Mouse (Mus musculus): ENCODE measurements around the gene Emc10. TPM values are rescaled to one million over a fixed set of nuclear protein-coding genes. Genes with fewer than 3 reads are reported as not detected.

The Emc10 gene
- polyA plus RNA-seq, 1 experiment, result 224 TPM

GRCm38 (mm10) chr7:44526414-44527154 lies 30.3 kb upstream of the Emc10 start:
- DNase-seq (ENCODE audit: low read depth), result no peak

- DNase-seq (ENCODE audit: low read depth), result no peak
Measured at GRCm38 (mm10) chr7:44525126-44525832, 28.9 kb upstream of the Emc10 start.

DNA sequence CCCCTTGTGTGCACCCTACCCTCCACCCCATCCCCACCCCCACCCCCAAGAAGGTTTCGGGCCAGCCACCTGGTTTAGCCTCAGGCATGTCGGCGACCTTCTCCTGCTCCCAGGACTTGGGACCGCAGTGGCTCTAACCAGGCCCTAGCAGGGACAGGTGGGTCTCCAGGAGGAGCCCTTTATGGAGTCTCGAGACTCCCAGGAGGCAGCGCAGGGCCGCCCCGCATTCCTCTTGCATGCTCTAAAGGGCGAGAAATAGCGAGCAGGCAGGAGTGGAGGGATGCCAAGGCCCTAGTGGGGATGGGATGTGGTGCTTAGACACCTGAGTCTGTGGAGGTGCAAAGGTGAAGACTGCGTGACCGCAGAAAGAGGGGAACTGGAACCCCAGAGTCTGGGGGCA lies 28.2 kb upstream of the Emc10 start, which contains the start of gene Mybpc2:
Gene Mybpc2 (minus strand): TSS at position 155 of the 400 bp plus-strand sequence.
- DNase-seq (ENCODE audit: low read depth), result no peak

- no peak for DNase-seq (ENCODE audit: low read depth)
Measured at GRCm38 (mm10) chr7:44523056-44523455, 26.7 kb upstream of the Emc10 start.

DNA sequence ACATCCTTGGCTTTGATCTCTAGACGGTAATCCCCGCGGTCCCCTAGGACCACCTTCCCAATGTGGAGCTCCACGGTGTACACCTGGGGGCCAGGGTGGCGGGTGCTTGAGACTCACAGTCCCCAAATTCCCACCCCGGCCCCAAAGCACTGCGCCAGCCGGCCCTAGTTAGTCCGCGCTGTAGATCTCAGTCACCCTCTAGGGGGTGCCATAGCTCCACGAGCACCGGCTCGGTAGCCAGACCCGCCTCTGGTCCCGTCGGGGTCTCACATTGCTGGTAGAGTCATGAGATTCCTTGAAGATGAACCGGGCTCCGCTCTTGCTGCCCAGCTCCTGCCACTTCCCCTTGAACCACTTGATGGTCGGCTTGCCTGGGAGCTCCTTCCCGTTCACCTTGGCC lies 25.4 kb upstream of the Emc10 start:
- DNase-seq (ENCODE audit: low read depth), result no peak

DNA sequence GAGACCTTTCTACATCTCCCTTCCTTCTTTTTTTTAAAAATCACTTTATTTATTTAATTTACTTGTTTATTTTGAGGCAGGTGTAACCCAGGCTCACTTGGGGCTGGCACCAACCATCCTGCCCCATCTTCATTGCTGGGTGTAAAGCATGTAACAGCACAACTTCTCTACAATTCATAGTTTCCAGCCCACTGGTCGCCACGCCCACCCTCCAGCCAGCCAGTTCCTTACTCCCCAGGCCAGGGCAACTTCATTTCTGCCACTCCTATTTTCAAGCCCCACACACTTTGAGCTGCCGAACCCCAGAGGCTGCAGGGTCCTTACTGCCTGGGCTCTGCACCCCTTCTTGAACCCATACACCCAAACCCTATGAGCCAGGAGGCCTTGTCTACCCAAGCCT lies 24.7 kb upstream of the Emc10 start:
- no peak for DNase-seq (ENCODE audit: low read depth)

DNA sequence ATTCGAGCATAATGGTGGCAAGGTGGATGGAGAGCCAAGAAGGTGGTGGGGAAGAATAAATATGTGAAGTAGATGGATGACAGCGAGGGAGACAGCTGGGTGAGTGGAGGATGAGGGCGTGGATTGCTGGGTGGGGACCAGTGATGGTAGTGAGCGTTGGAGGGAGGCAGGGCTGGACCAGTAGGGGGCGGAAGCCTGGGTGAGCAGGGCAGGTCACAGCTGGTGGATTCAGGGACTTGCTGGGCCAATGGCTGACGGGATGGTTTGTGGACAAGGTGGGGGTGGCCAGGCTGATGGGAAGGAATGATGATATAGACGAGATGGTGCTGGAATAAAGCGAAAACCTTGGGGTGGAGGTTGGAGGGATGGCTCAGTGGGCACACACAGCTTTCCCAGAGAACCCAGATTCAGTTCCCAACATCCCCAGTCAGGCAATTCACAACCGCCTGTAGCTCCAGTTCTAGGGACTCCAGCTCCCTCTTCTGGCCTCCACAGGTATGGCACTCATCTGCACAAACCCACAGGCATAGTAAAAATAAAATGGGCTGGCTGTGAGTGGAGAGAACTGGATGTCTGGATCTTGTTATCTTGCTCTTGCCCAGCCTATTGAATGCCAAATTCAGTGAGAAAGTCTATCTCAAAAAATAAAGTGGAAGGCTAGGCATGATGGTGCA lies 23.0 kb upstream of the Emc10 start:
- no peak for DNase-seq (ENCODE audit: low read depth)

DNA sequence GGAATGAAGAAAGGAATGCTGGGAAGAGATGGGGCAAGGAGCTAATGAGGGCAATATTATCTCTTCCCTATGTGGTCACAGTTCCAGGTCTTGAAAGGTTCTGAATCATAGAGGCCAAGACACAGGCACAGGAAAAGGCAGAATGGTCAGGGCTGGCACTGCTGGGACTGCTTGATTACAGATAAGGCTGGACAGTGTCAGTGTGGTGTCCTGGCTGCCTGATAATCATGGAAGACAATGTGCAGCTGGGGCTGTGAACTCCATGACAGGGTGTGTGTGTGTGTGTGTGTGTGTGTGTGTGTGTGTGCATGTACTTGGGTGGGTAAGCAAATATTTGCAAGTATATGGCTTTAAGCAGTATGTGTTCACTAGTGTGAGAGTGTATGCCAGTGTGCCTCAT lies 11.2 kb upstream of the Emc10 start:
- no peak for DNase-seq (ENCODE audit: low read depth)

DNA sequence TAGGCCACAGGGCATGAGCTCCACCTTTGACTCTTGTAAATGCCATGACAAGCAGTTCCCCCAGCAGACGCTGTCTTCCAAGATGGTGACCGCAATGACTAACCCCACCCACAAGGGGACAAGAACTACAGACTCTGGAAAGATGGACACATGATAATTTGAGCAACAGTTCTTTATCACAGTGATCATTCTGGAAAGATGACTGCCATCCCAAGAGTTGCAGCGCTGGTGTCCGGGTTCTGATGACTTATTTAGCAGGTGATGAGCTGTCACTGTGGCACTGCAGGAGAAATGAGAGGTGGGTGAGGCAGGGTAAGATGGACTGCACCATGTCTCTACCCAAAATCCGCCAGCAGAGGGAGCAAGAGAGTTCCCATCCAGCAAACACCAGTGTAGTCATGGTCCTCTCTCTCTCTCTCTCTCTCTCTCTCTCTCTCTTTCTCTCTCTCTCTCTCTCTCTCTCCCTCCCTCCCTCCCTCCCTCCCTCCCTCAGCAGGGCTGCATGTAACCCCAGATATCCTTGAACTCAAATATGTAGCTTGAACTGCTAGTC lies 5.3 kb upstream of the Emc10 start:
- no peak for DNase-seq (ENCODE audit: low read depth)

- DNase-seq (ENCODE audit: low read depth), result no peak
Measured at GRCm38 (mm10) chr7:44500046-44500445, 3.7 kb upstream of the Emc10 start.

DNA sequence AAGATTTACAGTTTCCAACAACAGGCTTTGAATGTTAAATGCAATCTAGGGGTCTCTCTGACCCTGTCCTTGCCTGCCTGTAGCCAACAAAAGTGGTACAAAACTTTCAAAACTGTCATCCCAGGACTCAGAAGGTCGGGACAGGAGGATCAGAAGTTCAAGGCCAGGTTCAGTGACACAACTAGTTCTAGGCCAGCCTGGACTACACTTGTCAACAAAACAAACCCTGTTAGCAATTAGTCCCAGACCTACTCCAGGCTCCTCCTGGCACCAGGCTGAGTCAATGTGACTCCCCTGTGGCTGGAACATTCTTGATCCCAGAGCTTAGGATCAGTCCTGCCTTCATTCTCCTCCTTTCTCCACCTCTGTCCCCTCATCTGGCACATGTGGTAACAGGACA lies 2.6 kb upstream of the Emc10 start:
- no peak for DNase-seq (ENCODE audit: low read depth)

DNA sequence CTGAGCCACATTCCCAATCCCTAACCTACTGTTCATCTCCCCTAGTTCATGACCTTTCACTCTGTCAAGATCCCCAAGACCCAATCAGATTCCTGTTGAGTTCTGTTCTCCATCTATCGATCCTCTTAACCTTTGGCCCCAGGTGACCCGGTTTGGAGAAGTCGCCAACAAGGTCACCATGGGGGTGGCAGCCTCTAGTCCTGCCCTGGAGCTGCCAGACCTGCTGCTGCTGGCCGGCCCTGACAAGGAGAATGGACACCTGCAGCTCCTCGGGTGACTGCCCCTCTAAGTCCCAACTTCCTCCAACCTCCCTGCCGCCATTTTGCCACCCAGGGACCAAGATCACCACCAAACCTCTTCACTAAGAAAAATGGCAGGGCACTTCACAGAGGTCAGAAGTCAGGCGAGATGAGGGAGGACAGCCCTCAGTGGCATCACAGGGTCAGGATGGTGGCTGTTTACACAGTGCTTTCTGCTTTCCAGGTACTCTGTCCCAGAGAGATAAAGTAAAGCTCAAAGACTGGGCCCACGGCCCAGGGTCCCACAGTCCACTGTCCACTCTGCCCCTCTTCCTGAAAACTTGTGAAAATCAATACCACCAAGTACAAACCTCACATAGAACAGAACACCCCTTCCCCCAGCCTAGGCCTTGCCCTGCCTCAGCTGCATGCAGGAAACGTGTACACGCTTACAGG lies 1.2 kb upstream of the Emc10 start:
- no peak for DNase-seq (ENCODE audit: low read depth)

- DNase-seq (ENCODE audit: low read depth), result no peak
Measured at GRCm38 (mm10) chr7:44496771-44497109, 411 bp upstream of the Emc10 start.

GRCm38 (mm10) chr7:44495086-44495485 lies 1.2 kb downstream of the Emc10 start:
- no peak for DNase-seq (ENCODE audit: low read depth)

GRCm38 (mm10) chr7:44494681-44495080 lies 1.6 kb downstream of the Emc10 start:
- DNase-seq (ENCODE audit: low read depth), result no peak

DNA sequence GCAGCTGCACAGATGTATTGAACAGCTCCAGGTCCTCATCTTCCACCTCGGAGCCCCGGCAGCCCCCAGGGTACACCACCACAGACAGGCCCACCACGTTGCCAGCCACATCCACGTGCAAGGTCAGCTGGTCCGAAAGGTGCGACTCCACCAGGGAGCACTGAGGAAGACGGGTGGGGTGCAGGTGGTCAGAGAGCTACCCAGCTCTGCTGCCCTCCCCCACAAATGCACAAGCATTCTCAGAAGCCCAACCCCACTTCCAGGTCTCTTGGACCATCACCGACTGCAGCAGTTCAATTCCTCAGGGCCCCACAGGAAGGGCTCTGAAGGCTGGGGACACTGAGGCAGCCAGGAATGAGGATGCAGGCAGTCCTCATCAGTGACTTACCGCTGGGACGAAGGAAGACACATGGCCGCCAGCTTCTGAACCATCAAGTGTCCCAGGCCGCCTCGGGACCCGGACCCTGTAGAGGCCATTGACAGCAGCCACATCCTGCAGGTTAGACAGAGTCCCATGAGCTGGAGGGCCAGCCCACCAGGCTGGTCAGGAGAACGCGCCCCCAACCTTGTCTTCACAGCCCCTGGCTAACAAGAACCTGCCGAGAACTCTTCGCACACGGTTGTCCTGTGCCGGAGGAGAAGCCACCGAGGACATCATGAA lies 4.0 kb downstream of the Emc10 start:
- no peak for DNase-seq (ENCODE audit: low read depth)

DNA sequence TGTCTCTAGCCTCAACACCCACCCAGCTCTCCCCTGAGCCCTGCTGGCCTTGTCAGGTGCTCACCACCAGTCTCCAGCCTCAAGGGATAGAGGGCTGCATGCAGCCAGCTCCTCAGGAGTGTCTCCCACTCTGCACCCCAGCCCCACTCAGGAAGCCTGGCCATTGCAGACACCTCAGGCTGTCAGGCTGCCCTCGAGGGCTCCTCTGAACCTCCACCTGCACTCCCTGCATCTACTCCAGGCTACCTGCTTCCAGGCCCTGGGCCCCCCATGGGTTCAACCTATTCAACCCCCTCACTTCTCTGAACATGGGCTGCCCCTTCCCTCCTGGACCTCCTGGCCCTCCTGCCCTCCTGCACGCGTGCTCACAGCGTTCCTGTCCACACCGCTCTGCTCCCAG lies 4.9 kb downstream of the Emc10 start:
- no peak for DNase-seq (ENCODE audit: low read depth)

DNA sequence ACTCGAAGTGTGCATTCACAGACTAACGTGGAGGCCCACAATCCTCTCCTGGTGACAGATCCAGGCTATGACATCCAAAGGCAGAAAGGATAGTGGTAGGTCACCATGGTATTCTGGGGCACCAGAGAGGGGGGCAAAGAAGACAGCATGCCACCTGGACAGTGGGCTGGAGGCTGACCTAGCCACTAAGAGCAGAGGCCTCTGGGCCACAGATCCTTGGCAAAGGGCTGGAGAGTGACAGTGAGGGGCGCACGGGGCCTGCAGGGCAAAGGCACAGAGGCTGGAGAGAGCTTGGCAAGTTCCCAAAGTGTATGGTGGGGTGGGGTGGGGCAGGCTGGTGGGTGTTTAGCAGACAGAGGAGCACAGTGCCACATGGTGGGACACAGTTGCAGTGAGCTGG lies 6.0 kb downstream of the Emc10 start:
- no peak for DNase-seq (ENCODE audit: low read depth)

DNA sequence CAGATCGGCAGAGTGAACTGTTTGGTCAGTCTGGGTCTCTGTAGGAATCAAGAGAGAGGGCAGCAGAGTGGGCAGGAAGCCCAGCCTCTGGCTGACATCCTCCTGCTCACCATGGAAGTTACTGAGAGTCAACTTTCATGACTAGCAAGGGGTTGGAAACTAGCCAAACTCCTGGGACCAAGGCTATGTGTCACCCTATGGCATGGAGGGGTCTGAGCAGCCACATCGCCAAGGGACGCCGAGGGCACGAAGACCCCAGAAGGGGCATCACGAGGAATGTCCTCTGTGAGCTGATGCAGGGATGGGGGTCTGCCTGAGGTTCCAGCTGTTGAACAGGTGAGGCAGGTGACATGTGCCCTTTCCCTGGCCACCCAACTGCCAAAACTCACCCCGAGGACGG lies 7.8 kb downstream of the Emc10 start:
- DNase-seq (ENCODE audit: low read depth), result no peak

- DNase-seq (ENCODE audit: low read depth), result no peak
Measured at GRCm38 (mm10) chr7:44487936-44488335, 8.4 kb downstream of the Emc10 start.

DNA sequence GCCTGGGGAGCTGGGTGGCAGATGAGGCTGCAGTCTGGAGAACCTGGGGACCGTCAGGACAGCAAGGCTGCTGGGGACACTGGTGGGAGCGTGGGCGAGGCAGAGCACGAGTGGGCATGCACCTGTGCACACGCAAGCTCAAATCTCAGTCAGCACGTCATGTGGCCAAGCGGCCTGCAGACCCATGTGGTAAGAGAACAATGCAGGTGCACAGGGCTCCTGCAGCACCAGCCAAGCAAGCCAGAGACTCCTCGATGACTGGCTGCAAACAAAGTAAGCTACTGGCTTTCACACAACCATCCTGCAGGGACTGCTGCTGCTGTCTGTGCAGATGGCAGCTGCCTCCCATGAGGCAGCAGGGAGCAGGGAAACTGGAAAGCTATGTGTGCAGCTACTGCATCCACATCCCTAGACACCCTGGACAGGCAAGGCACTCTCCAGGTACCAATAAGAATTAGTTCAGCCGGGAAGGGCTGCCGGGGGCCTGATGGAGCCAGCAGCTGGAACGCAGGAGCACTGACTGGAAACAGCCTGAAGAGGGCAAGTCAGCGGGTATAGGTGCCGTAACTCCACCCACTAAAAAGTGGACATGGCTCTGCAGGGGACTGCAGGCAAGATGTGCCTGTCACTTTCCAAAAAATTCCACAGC lies 9.3 kb downstream of the Emc10 start:
- DNase-seq (ENCODE audit: low read depth), result no peak
